Mouse (Mus musculus): ENCODE measurements around the gene Ryr2. TPM values are rescaled to one million over a fixed set of nuclear protein-coding genes. Genes with fewer than 3 reads are reported as not detected.

Ryr2 gene
- polyA plus RNA-seq, 1 experiment: not detected

GRCm38 (mm10) chr13:12072571-12072970 lies 34.2 kb downstream of the Ryr2 start:
- H3K4me3 ChIP-seq (replicated peaks): no peak overlapping the region
- TF ChIP-seq FLI1 (IDR thresholded peaks at IDR 0.05; ENCODE audit: low read length) (no peak), GATA1 (IDR thresholded peaks at IDR 0.05; ENCODE audit: borderline replicate concordance, low read length) (no peak)
- no peaks in the 10 kb centered on the region for H3K27me3 ChIP-seq (replicated peaks)
- H3K4me1 ChIP-seq: no peaks in the 10 kb centered on the region; the same call in 1 of the 2 replicates
- no peaks in the 10 kb centered on the region for H3K36me3 ChIP-seq (replicated peaks; ENCODE audit: low read length)
- peaks cover 22% of the 10 kb centered on the region for H3K9me3 ChIP-seq

GRCm38 (mm10) chr13:12072112-12072511 lies 34.6 kb downstream of the Ryr2 start:
- no peak for TF ChIP-seq FLI1 (IDR thresholded peaks at IDR 0.05; ENCODE audit: low read length)
- TF ChIP-seq GATA1 (IDR thresholded peaks at IDR 0.05; ENCODE audit: borderline replicate concordance, low read length): no peak
- H3K4me3 ChIP-seq (replicated peaks): no peak overlapping the region

GRCm38 (mm10) chr13:12070157-12071129 lies 36.3 kb downstream of the Ryr2 start:
- Histone ChIP-seq H3K4me3 (replicated peaks) (no peak overlapping the region), H3K36me3 (replicated peaks; ENCODE audit: low read length) (no peaks in the 10 kb centered on the region), H3K27me3 (replicated peaks) (no peaks in the 10 kb centered on the region), H3K9me3 (peaks cover 18% of the 10 kb centered on the region), H3K4me1 (no peaks in the 10 kb centered on the region; the same call in 1 of the 2 replicates)
- TF ChIP-seq FLI1 (IDR thresholded peaks at IDR 0.05; ENCODE audit: low read length): no peak
- TF ChIP-seq GATA1 (IDR thresholded peaks at IDR 0.05; ENCODE audit: borderline replicate concordance, low read length): no peak

More at GRCm38 (mm10) chr13:12072112-12072511, 34.6 kb downstream of the Ryr2 start:
- no peaks in the 10 kb centered on the region; the same call in 1 of the 2 replicates for H3K4me1 ChIP-seq
- H3K36me3 ChIP-seq (replicated peaks; ENCODE audit: low read length): no peaks in the 10 kb centered on the region
- peaks cover 21% of the 10 kb centered on the region for H3K9me3 ChIP-seq
- H3K27me3 ChIP-seq (replicated peaks): no peaks in the 10 kb centered on the region

DNA sequence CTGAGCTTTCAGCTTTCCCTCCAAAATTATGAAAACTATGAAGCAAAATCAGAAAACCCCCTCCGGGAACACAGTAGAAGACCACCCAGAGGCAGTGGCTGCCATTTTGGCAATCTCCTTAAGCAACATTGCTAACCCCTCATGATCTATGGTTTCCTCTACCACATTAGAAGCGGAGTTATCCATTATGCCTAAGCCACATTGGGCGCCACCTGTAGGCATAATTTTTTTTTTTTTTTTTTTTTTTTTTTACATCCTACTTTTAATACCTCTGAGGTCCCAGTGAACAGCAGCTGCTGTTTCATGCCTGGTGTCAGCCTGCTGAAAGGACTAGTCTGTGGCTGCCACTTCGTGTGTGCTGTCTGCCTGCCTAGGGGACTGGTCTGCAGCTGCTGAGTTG lies 42.2 kb downstream of the Ryr2 start:
- no peak overlapping the region for H3K4me3 ChIP-seq (replicated peaks)
- no peaks in the 10 kb centered on the region for H3K36me3 ChIP-seq (replicated peaks; ENCODE audit: low read length)
- TF ChIP-seq FLI1 (IDR thresholded peaks at IDR 0.05; ENCODE audit: low read length) (no peak), GATA1 (IDR thresholded peaks at IDR 0.05; ENCODE audit: borderline replicate concordance, low read length) (no peak)
- H3K9me3 ChIP-seq: peaks cover 7% of the 10 kb centered on the region; the same call in 1 of the 2 replicates
- no peaks in the 10 kb centered on the region for H3K27me3 ChIP-seq (replicated peaks)
- H3K4me1 ChIP-seq: no peaks in the 10 kb centered on the region

DNA sequence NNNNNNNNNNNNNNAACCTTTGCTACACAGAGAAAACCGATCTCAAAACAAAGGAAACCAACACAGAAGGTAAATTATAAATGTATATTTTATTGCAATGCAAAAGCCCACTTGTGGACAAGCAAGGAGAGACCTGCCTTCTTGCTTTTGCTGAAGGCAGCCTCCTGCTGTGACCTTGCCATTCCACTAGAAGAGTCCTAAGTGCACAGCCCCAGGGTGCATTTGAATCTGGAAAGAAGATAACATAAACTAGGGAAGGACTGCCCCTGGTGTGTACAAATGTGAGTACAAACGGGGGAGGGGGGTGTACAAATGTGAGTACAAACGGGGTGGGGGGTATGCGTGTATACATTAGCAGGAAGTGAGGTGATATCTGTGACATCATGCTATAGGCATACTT lies 43.2 kb downstream of the Ryr2 start:
- Histone ChIP-seq H3K4me3 (replicated peaks) (no peak overlapping the region), H3K27me3 (replicated peaks) (no peaks in the 10 kb centered on the region), H3K9me3 (peaks cover 7% of the 10 kb centered on the region; the same call in 1 of the 2 replicates), H3K36me3 (replicated peaks; ENCODE audit: low read length) (no peaks in the 10 kb centered on the region), H3K4me1 (no peaks in the 10 kb centered on the region)
- TF ChIP-seq GATA1 (IDR thresholded peaks at IDR 0.05; ENCODE audit: borderline replicate concordance, low read length): no peak
- no peak for TF ChIP-seq FLI1 (IDR thresholded peaks at IDR 0.05; ENCODE audit: low read length)

DNA sequence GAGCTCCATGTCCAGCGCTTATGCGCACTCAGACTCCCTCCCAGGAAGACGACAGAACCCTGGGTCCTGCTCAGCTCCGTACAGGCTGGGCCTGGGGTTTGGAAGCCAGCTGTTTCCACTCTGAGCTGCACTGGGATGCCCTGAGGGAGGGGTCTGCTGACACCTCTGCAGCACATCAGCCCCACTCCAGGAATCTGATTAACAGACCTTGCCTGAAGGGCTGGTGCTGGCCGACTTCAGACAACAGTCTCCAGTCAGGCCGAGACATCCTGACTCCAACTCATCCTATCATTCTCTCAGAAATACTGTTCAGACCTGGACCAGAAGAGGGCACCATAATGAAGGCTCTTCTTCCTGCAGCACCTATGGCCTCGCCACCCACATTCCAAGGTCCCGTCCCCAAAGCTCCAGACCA lies 49.4 kb downstream of the Ryr2 start:
- Histone ChIP-seq H3K4me3 (replicated peaks) (no peak overlapping the region), H3K27me3 (replicated peaks) (no peaks in the 10 kb centered on the region), H3K36me3 (replicated peaks; ENCODE audit: low read length) (no peaks in the 10 kb centered on the region), H3K9me3 (peaks cover 7% of the 10 kb centered on the region; the same call in 1 of the 2 replicates), H3K4me1 (no peaks in the 10 kb centered on the region)
- TF ChIP-seq GATA1 (IDR thresholded peaks at IDR 0.05; ENCODE audit: borderline replicate concordance, low read length) (no peak), FLI1 (IDR thresholded peaks at IDR 0.05; ENCODE audit: low read length) (no peak)

- H3K4me3 ChIP-seq (replicated peaks): no peak overlapping the region
- no peaks in the 10 kb centered on the region for H3K36me3 ChIP-seq (replicated peaks; ENCODE audit: low read length)
- no peak for TF ChIP-seq FLI1 (IDR thresholded peaks at IDR 0.05; ENCODE audit: low read length)
- TF ChIP-seq GATA1 (IDR thresholded peaks at IDR 0.05; ENCODE audit: borderline replicate concordance, low read length): no peak
- no peaks in the 10 kb centered on the region for H3K9me3 ChIP-seq
- H3K27me3 ChIP-seq (replicated peaks): no peaks in the 10 kb centered on the region
- no peaks in the 10 kb centered on the region for H3K4me1 ChIP-seq
Measured at GRCm38 (mm10) chr13:12055913-12056312, 50.8 kb downstream of the Ryr2 start.

DNA sequence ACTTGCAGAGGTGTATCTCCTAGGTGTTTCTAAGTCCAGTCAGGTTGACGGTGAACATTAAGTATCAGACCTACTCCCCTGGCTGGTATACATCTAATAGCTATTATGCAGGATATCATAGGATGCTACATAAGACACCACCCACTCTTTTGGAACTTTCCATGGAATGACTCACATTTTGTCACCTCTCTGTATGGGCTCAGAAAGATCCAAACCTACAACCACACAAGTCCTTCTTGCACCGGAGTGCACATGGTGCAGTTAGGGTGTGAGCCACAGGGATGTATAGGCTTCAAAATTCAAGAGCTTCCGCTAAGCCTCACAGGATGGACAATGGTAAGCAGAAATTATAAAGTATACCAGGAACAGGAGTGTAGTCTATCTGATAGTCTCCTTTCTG lies 52.8 kb downstream of the Ryr2 start:
- Histone ChIP-seq H3K4me3 (replicated peaks) (no peak overlapping the region), H3K9me3 (no peaks in the 10 kb centered on the region), H3K27me3 (replicated peaks) (no peaks in the 10 kb centered on the region), H3K36me3 (replicated peaks; ENCODE audit: low read length) (no peaks in the 10 kb centered on the region), H3K4me1 (no peaks in the 10 kb centered on the region)
- TF ChIP-seq FLI1 (IDR thresholded peaks at IDR 0.05; ENCODE audit: low read length) (no peak), GATA1 (IDR thresholded peaks at IDR 0.05; ENCODE audit: borderline replicate concordance, low read length) (no peak)

DNA sequence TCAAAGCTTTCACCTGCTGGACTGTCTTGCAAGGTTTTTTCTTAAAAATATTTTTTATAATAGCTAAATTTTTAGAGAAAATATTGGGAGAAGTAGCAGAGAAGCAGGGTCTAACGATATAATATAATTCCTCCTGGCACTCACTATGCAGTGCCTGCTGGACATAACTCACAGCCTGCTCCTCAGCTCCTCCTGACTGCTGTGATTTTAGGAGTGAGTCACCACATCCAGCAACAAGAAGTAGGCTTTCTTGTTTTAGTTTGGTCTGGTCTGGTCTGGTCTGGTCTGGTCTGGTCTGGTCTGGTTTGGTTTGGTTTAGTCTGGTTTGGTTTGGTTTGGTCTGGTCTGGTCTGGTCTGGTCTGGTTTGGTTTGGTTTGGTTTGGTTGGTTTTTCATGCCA lies 55.9 kb downstream of the Ryr2 start:
- TF ChIP-seq GATA1 (IDR thresholded peaks at IDR 0.05; ENCODE audit: borderline replicate concordance, low read length) (no peak), FLI1 (IDR thresholded peaks at IDR 0.05; ENCODE audit: low read length) (no peak)
- Histone ChIP-seq H3K9me3 (no peaks in the 10 kb centered on the region), H3K36me3 (replicated peaks; ENCODE audit: low read length) (no peaks in the 10 kb centered on the region), H3K4me1 (no peaks in the 10 kb centered on the region), H3K4me3 (replicated peaks) (no peak overlapping the region), H3K27me3 (replicated peaks) (no peaks in the 10 kb centered on the region)

DNA sequence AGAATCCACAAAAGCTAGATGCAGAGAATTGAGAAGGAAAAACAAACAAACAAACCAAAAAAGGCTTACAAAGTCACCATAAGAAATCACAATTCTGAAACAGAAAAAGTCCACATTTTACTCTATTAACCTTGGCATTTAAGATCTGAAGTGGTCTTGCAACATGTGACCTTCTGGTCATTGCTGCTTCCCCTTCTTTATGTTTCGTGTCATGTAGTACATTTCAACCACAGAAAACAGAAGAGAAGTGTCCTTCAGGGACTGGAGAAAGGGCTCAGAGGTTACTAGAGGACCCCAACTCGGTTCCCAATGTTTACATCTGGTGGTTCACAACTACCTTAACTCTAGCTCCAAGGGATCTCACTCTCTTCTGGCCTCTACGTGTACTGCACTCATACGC lies 59.7 kb downstream of the Ryr2 start:
- no peak for TF ChIP-seq GATA1 (IDR thresholded peaks at IDR 0.05; ENCODE audit: borderline replicate concordance, low read length)
- Histone ChIP-seq H3K36me3 (replicated peaks; ENCODE audit: low read length) (no peaks in the 10 kb centered on the region), H3K9me3 (peaks cover 3% of the 10 kb centered on the region; the same call in 1 of the 2 replicates), H3K4me1 (no peaks in the 10 kb centered on the region), H3K4me3 (replicated peaks) (no peak overlapping the region), H3K27me3 (replicated peaks) (no peaks in the 10 kb centered on the region)

Measured in megakaryocyte, embryonic 14.5 days (primary cell).